Mouse (Mus musculus): ENCODE measurements at regions not wholly inside any gene's neighbourhood (a gene's known extent, or its start where the extent isn't known, plus 50 kb on each side); places are given as distances from the start of the nearest gene placed in this dataset.

GRCm38 (mm10) chr2:159816344-159816743, 517.6 kb downstream of the Gm826 start:
- TF ChIP-seq MAX (IDR thresholded peaks at IDR 0.05; ENCODE audit: low read length) (no peak), ZC3H11A (IDR thresholded peaks at IDR 0.05; ENCODE audit: low read depth, low read length) (no peak)
